Mouse (Mus musculus) CD8-positive naive resting alpha-beta T cell, adult 2 months (primary cell): ENCODE measurements around the gene Slc25a4.
"Not testable (repeated sequence)": the region's sequence is repeated elsewhere in the genome, so short reads cannot be mapped to it uniquely, and the experiment has no call there.

Experiments used
- DNase-seq, 2 experiments: peaks; one replicate each; pipeline ENCODE4 v3.0.0; 2022; ENCODE audit warnings: low read depth in 2 of 2, low spot score in 2 of 2

Gene Slc25a4

DNA sequence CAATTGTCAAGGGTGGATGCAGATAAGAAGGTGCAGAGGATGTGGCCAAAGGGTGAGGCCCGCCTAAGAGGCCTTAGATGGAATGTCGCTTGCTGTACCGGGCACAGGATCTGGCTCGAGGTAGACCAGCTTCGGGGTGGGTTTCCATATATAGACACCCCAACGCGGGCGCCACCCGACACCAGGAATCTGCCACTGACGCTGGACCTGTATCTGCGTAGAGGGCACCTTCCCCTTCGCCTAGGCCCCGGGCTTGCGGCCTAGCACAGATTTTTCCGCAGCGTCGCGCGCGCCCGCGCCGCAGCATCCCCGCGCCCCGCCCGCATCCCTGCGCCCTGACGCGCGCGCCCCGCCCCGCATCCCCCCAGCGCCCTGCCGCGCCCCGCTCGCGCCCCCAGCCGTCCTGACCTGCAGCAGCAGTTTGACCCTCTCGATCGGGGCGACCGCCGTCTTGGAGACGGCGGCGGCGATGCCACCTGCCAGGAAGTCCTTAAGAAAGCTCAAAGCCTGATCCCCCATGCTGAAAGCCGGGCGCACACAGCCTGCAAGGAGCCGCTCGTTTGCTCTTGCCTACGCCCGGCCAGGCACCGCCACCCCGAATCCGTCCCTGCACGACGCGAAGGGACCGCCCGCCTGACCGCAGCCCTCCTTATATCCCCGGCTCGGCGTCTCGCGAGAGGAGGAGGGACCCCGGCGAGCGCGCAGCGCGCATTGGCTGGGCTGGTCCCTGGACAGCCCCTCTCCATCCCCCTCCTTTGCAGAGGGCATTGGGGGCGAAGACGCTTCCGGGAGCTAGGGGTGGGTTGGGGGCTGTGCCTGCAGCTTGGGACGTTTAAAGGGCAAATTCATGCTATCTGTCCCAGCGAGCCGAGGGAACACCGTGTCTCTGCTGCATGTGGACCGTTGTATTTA lies at the start of gene Slc25a4:
TSS of gene Slc25a4 (minus strand) at position 881 of the 912 bp plus-strand sequence.
- peak; percentile 89 for DNase-seq

DNA sequence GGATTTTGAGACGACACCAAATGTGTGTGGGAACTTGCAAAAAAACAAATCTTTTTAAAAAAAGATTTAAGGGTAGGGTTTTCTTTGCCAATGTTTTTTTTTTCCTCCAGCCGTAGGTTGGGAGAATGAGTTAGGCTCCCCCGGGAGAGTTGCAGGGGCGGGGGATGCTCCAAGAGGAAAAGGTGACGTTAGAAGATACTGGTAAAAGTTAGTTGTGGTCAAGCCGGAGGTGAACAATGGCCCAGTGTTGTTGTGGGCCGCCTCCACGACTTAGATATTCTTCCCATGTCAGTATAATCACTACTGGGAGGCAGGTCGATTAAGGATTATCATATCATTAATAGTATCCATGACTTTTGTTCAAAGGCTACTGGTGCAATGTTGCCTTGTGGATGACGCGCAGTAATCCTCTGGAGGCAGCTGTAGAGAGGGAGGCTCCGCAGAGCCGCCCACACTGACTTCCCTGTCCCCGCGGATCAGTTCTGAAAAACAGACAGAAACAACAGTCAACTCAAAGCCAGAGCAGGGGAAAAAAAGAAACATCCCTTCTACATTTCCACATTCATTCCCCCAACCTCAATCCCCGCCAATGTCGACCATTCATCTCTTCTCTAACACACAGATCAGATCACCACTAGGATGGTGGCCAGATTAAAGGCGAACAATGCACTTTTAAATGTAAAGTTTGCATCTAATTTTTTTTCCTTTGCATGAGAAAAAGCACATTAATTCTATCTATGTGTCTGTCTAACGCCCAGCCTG lies 47.0 kb upstream of the Slc25a4 start:
- DNase-seq, result no peak

DNA sequence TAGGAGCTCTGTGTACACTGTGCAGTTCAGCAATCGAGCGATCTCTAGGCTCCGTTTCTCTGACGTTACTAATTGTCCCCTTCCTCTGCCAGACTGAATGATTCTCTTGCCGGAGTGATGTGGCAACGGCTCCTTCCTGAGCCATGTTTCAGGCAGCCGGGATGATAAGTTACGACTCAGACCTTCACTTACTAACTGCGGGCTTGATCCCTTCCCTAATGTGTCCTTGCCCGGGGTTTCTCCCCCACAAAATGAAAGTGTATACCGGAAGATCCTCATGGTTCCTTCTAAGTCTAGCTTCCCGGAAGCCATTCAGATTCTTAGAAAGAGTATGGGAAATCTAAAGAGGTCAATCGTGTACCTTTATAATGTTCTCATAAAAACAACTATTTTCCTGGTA lies 41.4 kb upstream of the Slc25a4 start:
- DNase-seq, result no peak

DNA sequence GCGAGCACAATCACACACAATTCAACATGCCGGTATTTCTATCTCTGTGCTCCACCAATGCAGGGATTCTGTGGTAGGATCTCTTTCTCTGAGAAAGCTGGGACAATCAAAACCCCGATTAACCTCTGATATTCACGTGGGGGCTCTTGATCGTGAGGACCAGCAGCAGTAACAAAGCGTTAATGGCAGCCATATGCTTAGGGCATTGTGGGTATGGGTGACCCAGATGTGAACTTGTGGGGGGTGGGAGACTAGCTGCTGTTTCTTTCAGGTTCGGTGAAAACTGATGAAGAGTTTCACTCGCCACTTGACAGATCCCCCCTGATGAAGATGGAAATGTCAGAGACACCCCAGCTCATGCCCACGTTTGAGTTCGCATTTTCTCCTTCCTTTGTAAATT lies 40.5 kb upstream of the Slc25a4 start:
- no peak for DNase-seq

DNA sequence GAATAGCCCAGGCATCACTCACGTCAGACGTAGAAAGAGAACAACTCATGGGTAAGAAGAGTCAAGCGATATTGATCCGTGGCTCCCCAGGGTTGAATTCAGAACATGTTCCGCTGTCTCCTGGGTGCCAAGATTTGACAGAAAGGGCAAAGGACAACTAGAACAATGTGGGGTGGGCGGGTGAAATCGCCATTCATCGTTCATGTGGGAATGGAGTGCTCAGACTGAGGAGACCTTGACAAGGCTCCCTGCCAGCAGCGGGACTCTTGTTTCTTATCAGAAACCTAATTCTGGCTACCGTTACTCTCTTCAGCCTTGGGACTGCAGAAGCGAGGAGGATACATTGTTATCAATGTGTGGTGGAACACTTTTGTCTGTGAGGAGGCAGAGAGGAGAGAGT lies 35.3 kb upstream of the Slc25a4 start:
- no peak for DNase-seq

DNA sequence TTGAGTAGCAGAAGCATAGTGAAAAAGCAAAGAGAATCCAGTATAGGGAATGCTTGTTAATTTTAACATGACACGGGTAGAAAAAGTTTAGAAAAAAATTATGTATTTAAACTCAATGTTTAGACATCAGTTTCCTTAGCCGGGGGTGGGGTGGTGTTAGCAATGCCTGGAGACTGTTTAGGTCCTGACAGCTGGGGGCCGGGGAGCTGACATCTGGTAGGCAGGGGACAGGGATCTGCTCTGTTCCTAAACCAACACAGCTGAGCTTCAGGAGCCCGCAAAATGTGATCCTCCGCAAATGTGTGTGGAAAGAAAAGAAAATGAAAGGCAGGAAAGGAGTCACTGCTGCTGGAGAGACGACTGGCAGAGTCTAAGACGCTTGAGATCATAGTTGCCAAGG lies 31.9 kb upstream of the Slc25a4 start:
- no peak for DNase-seq

DNA sequence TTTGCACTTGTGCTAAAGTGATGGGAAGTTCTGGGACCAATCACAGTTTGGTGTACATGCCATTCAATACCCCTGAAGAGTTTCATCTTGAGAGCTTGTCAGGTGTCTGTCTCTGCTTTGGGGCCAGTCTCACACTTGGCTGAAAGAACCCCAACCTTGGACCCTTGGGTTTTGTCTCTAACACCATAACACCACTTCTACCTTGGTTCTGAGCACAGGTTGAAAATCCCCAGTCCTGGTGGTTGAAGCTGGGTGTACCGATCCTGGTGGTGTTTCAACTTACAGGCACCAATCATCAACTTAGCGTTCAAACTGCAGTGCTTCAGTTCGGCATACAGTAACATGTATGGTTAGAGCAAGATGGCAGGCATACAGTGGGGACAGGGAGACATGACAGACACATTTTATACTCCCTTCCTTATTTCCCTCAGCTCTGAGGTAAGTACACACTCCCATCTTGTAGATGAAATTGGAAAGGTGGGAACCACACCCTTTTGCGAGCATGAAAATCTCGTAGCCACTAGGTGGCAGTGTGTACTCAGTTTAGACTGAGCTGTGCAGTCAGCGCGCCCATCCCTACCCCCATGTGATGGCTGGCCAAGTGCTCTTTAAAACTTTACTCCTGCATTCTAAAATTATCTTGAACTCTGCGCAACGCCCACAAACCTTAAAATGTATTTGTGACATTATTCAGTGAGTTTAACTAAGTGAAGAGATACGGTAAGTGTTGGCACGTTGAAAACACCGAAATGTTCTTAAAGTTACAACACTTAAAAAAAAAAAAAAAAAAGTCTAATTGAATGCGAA lies 30.7 kb upstream of the Slc25a4 start:
- peak; percentile 22 to 46 for DNase-seq

DNA sequence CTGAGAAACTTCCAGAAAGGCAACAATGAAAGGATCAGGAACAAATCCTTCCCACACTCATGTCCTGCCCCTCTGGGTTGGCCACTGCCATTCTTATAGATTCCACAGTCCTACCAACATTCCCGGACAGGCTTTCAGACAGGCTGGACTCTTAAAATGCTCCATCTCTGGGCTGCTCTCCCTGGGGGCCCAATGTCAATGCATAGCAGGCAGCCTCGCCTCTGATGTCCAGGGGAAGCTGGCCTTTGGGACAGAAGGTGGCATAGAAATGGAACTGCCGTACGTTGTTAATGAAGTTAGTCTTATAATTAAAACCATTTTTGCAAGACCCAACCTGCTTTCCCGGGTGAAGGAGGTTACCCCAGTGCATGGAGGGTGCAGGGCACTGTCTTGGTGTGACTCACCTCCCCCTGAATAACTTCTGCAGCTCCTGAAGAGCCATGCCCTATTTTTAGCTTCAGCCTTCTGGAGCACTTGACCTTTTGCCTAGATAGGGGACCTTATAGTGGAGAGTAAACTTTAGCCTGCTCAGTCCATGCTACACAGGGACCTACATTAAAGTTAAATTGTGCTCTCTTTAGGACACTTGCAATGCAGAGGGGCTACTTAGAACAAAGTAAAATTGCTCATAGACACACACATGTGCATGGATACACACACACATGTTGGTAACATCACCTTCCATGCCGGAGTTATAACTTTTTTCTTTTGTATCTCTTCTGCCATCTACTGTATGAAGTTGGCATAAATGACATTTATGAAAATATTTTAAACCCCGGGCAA lies 25.5 kb upstream of the Slc25a4 start:
- no peak for DNase-seq

DNA sequence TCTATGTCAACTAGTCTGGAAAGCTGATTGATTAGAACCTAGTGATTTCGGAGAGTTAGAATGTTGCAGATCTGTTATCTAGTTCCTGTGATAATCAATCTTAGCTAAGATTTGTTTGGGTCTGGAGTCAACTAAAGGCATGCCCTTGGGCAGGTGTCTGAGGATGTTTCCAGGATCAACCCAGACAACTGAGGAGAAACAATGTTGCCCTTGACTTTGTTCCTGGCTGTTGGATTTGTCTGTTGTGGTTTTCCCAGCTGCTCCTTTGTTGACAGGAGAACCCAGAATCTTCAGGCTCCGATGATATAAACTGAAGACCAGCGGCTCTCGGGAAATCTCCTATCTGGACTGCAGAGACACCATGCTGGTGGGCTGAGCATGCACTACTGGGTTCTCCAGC lies 23.7 kb upstream of the Slc25a4 start:
- DNase-seq, result no peak

DNA sequence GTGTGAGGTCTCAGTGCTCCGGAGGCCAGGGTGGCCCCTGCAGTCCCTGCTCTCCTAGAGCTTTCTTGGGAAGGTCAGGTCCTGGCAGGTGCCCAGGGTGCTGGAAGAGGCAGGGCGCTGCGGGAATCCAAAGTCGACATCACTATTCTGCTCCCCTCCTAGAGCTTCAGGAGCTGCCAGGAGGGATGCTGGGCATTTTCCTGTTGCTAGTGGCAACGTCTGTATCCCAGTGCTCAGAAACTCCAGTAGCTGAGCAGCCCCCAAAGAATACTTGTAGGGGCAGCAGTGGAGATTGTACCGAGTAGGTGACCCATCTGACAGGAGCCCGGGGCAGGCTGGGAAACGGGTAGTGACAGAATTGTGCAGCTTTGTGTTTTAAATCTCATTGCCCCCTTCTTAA lies 21.7 kb upstream of the Slc25a4 start:
- no peak for DNase-seq

DNA sequence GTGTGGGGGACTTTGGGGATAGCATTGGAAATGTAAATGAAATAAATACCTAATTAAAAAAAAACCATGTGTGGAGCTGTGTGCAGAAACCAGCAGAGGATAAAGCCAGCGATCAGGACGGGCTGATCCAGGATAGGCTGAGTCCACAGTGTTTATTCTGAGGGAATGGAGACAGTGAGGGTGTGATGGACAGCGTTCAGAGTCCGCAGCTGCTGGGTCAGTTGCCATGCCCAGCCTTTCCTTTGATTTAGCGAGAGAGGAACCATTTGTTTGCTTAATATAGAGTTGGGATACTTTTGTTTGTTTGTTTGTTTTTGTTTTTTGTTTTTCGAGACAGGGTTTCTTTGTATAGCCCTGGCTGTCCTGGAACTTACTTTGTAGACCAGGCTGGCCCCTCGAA lies 20.9 kb upstream of the Slc25a4 start:
- DNase-seq, result not testable (repeated sequence)

DNA sequence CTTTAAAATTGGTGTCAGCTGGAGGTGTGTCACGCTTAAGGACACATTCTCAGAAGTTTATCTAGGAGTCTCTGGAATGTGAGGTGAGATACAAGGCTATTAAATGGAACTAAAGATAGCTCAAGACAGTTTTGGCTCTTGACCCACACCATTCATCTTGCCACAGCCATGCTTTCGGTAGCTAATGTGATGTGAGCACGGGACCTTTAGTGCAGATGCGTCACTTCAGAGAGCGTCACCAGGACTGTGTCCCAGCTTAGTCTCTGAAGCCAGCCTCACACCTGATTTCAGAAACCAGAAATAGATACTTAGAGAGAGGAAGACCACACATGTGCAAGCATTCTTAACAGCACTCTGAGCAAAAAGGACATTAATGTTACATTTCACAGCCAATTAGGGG lies 15.5 kb upstream of the Slc25a4 start:
- no peak for DNase-seq

DNA sequence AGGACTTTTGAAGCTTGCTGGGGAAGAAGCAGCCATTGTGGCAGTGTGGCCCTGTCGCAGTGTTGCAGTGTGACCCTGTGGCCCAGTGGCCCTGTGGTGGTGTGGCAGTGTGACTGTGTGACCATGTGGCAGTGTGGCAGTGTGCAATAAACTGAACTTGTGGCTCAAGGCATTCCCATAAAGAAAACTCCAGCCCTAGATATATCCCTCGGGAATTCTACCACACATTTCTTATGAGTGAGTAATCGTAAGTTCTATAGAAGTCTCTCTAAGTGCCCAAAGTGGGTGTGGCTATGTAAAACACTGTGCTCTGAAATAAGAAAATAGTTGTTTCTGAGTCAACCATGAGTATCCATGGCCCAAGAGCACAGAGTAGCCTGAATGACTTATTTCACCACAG lies 14.4 kb upstream of the Slc25a4 start:
- DNase-seq, result no peak

DNA sequence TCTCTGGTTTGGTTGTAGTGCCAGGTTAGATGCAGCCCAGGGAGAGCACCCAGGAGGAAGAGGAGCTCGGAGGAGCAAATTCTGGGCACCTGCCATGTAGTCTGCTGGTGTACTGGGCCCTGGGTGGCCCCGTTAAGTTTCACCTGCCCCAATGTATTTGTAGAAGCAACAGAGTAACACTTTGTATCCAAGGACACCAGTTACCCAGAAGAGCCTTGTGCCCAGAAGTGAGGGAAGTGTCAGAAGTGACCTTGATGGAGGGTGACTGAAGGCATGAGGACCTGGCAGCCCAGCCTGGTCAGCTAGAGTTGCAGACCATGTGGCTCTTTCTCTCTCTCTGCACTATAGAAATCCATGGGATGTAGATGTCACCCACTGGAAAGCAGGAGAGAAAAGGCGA lies 9.5 kb upstream of the Slc25a4 start:
- DNase-seq, result no peak

DNA sequence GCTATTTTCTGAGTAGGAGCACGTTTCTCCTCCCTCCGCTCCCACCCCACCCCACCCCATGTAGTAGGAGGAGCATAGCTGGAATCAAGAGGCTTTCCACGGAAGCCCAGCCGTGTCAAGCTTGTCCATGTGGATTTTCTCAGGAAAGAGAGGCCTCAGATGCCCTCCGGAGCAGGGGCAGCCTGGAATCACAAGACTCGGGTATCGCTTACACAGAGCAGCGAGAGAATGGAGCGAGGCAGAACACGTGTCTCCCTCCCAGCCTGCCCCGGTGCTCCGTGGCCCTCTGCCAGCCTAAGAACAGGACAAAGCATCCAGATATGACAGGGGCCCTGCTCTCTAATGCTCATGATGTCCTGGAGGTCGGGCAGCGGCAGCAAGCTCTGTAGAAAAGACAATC lies 5.8 kb upstream of the Slc25a4 start:
- no peak for DNase-seq

DNA sequence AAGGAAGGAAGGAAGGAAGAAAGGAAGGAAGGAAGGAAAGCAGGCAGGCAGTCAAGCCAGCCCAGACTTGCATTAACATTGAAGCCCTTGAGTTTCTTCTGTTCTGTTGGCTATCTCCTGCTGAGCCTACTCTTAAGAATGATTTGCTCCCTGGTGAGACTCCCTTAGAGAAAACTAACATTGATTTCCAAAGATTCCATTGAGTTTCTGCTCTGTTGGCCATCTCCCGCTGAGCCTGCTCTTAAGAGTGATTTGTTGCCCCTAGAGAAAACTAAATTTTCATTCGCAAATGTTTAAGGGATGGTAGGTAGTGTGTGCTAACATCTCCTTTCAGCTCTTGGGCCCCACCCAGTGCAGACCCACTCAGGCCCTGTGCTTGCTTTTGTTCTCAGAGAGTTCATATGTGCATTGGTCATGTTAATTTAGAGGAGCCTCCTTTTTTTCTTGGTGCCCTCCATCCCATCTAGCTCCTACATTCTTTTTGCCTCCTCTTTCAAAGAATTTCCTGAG lies 2.9 kb upstream of the Slc25a4 start:
- no peak for DNase-seq

DNA sequence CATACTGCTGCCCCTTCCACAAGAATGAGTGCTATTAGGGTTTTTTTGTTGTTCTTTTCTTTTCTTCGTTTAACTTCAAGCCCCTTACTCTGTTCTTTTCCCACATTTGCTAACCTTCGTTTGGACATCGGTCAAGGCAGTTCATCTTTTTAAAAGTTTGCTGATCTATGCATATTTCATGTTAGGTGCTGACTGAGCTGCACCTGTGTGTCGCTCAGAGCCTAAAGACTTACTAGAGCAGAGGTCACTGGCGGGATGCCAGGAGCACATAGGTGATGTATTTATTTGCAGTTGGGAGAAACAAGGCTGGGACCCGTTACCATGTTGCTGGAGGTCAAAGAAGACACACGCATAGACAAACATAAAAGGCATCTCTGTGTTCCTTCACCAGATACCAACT lies 1.1 kb upstream of the Slc25a4 start:
- DNase-seq, result no peak

DNA sequence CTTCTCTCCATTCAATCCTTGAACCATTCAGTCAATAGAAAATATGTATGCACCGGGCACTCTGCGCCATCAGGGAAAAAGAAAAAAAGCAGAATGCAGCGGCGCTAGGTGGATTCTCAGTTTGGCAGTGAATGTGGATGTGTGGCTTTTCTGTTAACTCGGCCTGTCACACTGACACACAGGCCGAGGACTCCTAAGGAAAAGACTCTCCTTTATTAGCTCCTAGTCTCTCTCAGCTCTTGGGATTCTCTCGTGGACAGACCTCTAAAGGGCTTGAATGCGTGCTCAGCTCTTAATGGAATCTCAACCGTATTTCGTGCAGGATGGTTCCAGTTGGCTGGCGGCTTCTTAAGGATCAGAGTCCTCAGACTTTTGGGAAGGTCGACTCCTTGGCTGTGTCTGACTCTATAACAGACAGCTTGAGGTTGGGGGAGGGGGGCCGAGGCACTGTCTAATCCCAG lies 557 bp upstream of the Slc25a4 start:
- DNase-seq, result no peak

DNA sequence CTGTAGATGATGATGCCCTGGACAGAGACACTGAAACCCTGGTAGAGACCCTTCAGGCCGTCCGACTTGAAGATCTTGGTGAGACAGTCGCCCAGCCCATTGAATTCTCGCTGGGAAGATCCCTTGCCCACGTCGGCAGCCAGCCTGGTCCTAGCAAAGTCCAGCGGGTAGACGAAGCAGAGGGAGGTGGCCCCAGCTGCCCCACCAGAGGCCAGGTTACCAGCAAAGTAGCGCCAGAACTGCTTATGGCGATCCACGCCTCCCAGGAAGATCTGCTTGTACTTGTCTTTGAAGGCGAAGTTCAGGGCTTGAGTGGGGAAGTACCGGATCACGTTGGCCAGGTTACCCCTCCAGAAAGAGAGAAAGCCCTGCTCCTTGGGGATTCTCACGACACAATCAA lies 2.0 kb downstream of the Slc25a4 start:
- DNase-seq, result no peak

DNA sequence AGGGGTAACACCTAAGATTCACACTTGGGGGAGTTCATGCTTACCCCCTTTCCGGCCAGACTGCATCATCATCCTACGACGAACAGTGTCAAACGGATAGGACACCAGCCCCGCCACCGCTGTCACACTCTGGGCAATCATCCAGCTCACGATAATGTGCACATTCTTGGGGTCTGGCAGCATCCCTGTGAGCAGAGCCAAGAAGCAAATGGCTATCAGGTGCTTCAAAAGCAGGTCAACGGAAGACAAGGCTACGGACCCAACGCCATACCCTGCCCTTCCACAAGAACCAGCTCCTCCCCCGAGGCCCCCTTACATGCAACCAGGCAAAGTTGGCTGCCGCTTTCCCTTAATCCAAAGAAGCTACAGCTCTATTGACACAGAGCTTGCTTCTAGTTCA lies 2.7 kb downstream of the Slc25a4 start:
- DNase-seq, result no peak

DNA sequence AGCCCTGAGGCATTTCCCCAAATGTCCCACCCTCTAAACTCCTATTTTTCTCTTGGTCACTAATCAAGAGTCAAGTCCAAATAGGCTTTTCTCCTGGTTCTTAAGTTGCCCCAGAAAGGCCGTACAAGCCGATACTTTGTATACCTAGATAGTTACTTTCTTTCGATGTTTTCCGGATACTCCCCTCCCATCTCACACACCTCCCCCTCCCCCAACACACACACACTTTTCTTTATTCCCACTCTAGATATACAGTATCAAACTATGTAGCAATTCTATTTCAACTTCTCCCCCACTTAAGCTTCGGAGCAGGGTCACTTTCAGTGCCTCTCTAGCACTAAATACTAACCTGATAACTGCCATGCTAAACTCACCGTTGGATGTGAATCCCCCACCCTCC lies 5.0 kb downstream of the Slc25a4 start:
- no peak for DNase-seq
